Mouse (Mus musculus): ENCODE measurements around the gene Tm6sf1.

GRCm38 (mm10) chr7:81861461-81861860, 2.7 kb downstream of the Tm6sf1 start:
- TF ChIP-seq CTCF (IDR thresholded peaks at IDR 0.05; ENCODE audit: borderline replicate concordance, insufficient read depth, low read depth, low read length), result no peak
- no peak for TF ChIP-seq POLR2A (IDR thresholded peaks at IDR 0.05; ENCODE audit: borderline replicate concordance, insufficient read depth, low read length)
